ENCODE assay signal across 12 mouse cellular contexts in genomic region chr7:16699042-16699441, GRCm38 (mm10). TPM values are rescaled to one million over a fixed set of nuclear protein-coding genes. Genes with fewer than 3 reads are reported as not detected.
DNase-seq lines count a peak whose midpoint lies in the region; ATAC-seq and TF ChIP-seq lines count a peak whose summit lies in the region.
"Had no signal": no experiment of that assay in that cellular context is flagged by ENCODE, and none has a peak within 500 bp of the region (broad histone marks: within the 10 kb centered on the region; RNA-seq: fewer than 3 reads in every experiment).

No protein-coding gene starts in this region.

- WGBS in lung, adult 2 months: 34% methylated on average over 2 of the region's 2 CpGs
- 30% methylated on average over 2 of the region's 2 CpGs for WGBS in bone marrow, adult 2 months

- H3K27ac ChIP-seq in bone marrow, adult 2 months (ENCODE audit: control insufficient read depth, insufficient read depth, low read depth, low read length, poor library complexity): no peak overlapping the region
- H3K27ac ChIP-seq: embryonic facial prominence, embryonic 12.5 days had no signal

- peak; percentile 37 for TF ChIP-seq CTCF in lung, adult 2 months (IDR thresholded peaks at IDR 0.05; ENCODE audit: insufficient read depth, low read length)
- TF ChIP-seq CTCF in bone marrow, adult 2 months (IDR thresholded peaks at IDR 0.05; ENCODE audit: control insufficient read depth, insufficient read depth, low read length): peak; percentile 58; the same call in 1 of the 2 replicates

- ATAC-seq in frontal cortex, adult (ENCODE audit: low TSS enrichment): no peak; the same call in 1 of the 2 replicates
- ATAC-seq: midbrain, embryonic 16.5 days had no signal

- H3K4me1 ChIP-seq in lung, adult 2 months (ENCODE audit: control insufficient read depth, insufficient read depth, low read length): no peaks in the 10 kb centered on the region
- no peaks in the 10 kb centered on the region for H3K4me1 ChIP-seq in bone marrow, adult 2 months (ENCODE audit: control insufficient read depth, insufficient read depth, low read length)
- H3K4me1 ChIP-seq: embryonic facial prominence, embryonic 12.5 days had no signal

- no peak overlapping the region for H3K4me3 ChIP-seq in lung, adult 2 months (replicated peaks; ENCODE audit: extremely low read depth, low read depth, low read length)
- H3K4me3 ChIP-seq in bone marrow, adult 2 months (replicated peaks; ENCODE audit: control insufficient read depth, low read depth, low read length): no peak overlapping the region
- H3K4me3 ChIP-seq: embryonic facial prominence, embryonic 12.5 days had no signal

- no peak for TF ChIP-seq POLR2A in lung, adult 2 months (IDR thresholded peaks at IDR 0.05; ENCODE audit: borderline replicate concordance, extremely low read depth, low read depth, low read length)
- no peak for TF ChIP-seq POLR2A in bone marrow, adult 2 months (IDR thresholded peaks at IDR 0.05; ENCODE audit: borderline replicate concordance, control insufficient read depth, low read depth, low read length)

- DNase-seq in adrenal gland, postnatal 10 days: peak; percentile 10
- no peak for DNase-seq in adrenal gland, postnatal 4 days (ENCODE audit: low spot score in 2 of 2)
- DNase-seq in lung, adult 2 months: no peak
- no peak for DNase-seq in lung, postnatal 25 days (ENCODE audit: low spot score)
- peak; percentile 4 for DNase-seq in skeletal muscle tissue, adult 2 months (ENCODE audit: low read depth, low spot score)
- no peak for DNase-seq in urinary bladder, postnatal 14 days (ENCODE audit: low spot score)

RNA-seq across cellular contexts. Expression of gene Ceacam9, which starts 22.7 kb away (rescaled TPM):
- total RNA-seq in adrenal gland, postnatal 10 days (2021): not detected
- total RNA-seq in adrenal gland, postnatal 4 days (2021): not detected
- not detected in 2 replicates for polyA plus RNA-seq in lung, adult 2 months (2012; rRNA removed)
- not detected in 2 replicates for polyA plus RNA-seq in bone marrow, adult 2 months (2011; ENCODE audit: insufficient read depth, insufficient read length, low replicate concordance, missing spikeins)
- polyA plus RNA-seq: embryonic facial prominence, embryonic 12.5 days; G1E; heart, embryonic 11.5 days had no signal

RNA-seq across cellular contexts. Expression of gene Ceacam15, which starts 23.5 kb away (rescaled TPM):
- total RNA-seq in adrenal gland, postnatal 10 days (2021): not detected
- total RNA-seq in adrenal gland, postnatal 4 days (2021): not detected
- polyA plus RNA-seq in lung, adult 2 months (2012; rRNA removed): not detected in 2 replicates
- not detected in 2 replicates for polyA plus RNA-seq in bone marrow, adult 2 months (2011; ENCODE audit: insufficient read depth, insufficient read length, low replicate concordance, missing spikeins)
- polyA plus RNA-seq: embryonic facial prominence, embryonic 12.5 days; G1E; midbrain, embryonic 16.5 days had no signal

RNA-seq across cellular contexts. Expression of gene Ap2s1, which starts 39.2 kb away (rescaled TPM):
- 100 to 1,000 TPM; 154 to 156 TPM for total RNA-seq in adrenal gland, postnatal 10 days (2021)
- 100 to 1,000 TPM; 169 to 179 TPM for total RNA-seq in adrenal gland, postnatal 4 days (2021)
- 206 and 228 TPM in 2 replicates for polyA plus RNA-seq in lung, adult 2 months (2012; rRNA removed)
- 173 and 200 TPM in 2 replicates for polyA plus RNA-seq in bone marrow, adult 2 months (2011; ENCODE audit: insufficient read depth, insufficient read length, low replicate concordance, missing spikeins)

Comparison
In these comparisons a context has a peak if more than half of its experiments do, and no peak if none do; other contexts are left out.
1. DNase-seq: peak in adrenal gland, postnatal 10 days (single experiment) and skeletal muscle tissue, adult 2 months (single experiment); none in adrenal gland, postnatal 4 days (0 of 2), lung, adult 2 months (single experiment), lung, postnatal 25 days (single experiment) and urinary bladder, postnatal 14 days (single experiment).